Mouse (Mus musculus) lung, postnatal 0 days (tissue): ENCODE results near the gene Cd82.

ENCODE experiments used
- CTCF ChIP-seq: IDR thresholded peaks from 2 replicates; pipeline ENCODE4 v1.5.1; 2016; ENCODE audit warnings: antibody characterized with exemption, mild to moderate bottlenecking
- EP300 ChIP-seq: IDR thresholded peaks from 2 replicates; pipeline ENCODE4 v1.6.1; 2016; ENCODE audit warnings: antibody characterized with exemption, mild to moderate bottlenecking, control low read depth

GRCm38 (mm10) chr2:93372872-93373271 is 90.1 kb downstream of the Cd82 start:
- TF ChIP-seq CTCF: no peak
- no peak for TF ChIP-seq EP300
